Mouse (Mus musculus) lung, postnatal 25 days (tissue): ENCODE data around the gene Krtap2-4.

Experiments
- DNase-seq: peaks from one replicate; pipeline ENCODE4 v3.0.0; 2022; ENCODE audit warnings: low spot score

The Krtap2-4 gene

GRCm38 (mm10) chr11:99583245-99583704 is 31.4 kb downstream of the Krtap2-4 start, which contains the start of gene Krtap1-4:
Krtap1-4 (minus strand) TSS chr11:99583654.
- no peak for DNase-seq

- peak; percentile 7 for DNase-seq
Measured at GRCm38 (mm10) chr11:99581564-99581963, 33.1 kb downstream of the Krtap2-4 start.

GRCm38 (mm10) chr11:99581051-99581450 is 33.6 kb downstream of the Krtap2-4 start:
- DNase-seq = no peak

- DNase-seq = no peak
Measured at GRCm38 (mm10) chr11:99580636-99581035, 34.0 kb downstream of the Krtap2-4 start, which contains the start of gene Krtap1-5. Krtap1-5 (minus strand) TSS chr11:99581016.

GRCm38 (mm10) chr11:99574106-99574505 is 40.5 kb downstream of the Krtap2-4 start:
- peak; percentile 79 for DNase-seq

GRCm38 (mm10) chr11:99573164-99573563 is 41.5 kb downstream of the Krtap2-4 start:
- DNase-seq = no peak

GRCm38 (mm10) chr11:99566530-99566929 is 48.1 kb downstream of the Krtap2-4 start, which contains the start of gene Krtap3-1:
Krtap3-1 (minus strand) TSS chr11:99566630.
- no peak for DNase-seq
